Mouse (Mus musculus): ENCODE measurements around the gene Olfr368. TPM values are rescaled to one million over a fixed set of nuclear protein-coding genes. Genes with fewer than 3 reads are reported as not detected.
A peak's percentile ranks its signal among the peaks of the same experiment; 100 is the strongest.

The Olfr368 gene
- total and polyA plus RNA-seq, 2 experiments from 2014 or later = not detected

GRCm38 (mm10) chr2:37359908-37360307 lies 33.6 kb downstream of the Olfr368 start:
- Histone ChIP-seq H3K4me1 (ENCODE audit: insufficient read depth) (peaks cover 5% of the 10 kb centered on the region), H3K9ac (no peak overlapping the region), H3K4me2 (ENCODE audit: low read depth) (no peak overlapping the region), H3K4me3 (ENCODE audit: low read depth, low read length) (no peak overlapping the region), H3K27me3 (ENCODE audit: insufficient read depth, low read length) (no peaks in the 10 kb centered on the region), H3K27ac (ENCODE audit: low read depth, low read length) (no peak overlapping the region), H3K36me3 (ENCODE audit: insufficient read depth) (peaks cover 21% of the 10 kb centered on the region), H3K9me3 (ENCODE audit: low read length) (no peaks in the 10 kb centered on the region)
- TF ChIP-seq CTCF (IDR thresholded peaks at IDR 0.05; ENCODE audit: low read depth) = no peak
- ATAC-seq = no peak
- WGBS = 90% methylated on average over 2 of the region's 2 CpGs
- no peak for DNase-seq

GRCm38 (mm10) chr2:37370651-37371050 lies 44.3 kb downstream of the Olfr368 start:
- H3K9ac ChIP-seq = no peak overlapping the region
- no peak for TF ChIP-seq CTCF (IDR thresholded peaks at IDR 0.05; ENCODE audit: low read depth)
- H3K4me2 ChIP-seq (ENCODE audit: low read depth) = no peak overlapping the region
- ATAC-seq (no peak), DNase-seq (no peak)
- no peaks in the 10 kb centered on the region for H3K27me3 ChIP-seq (ENCODE audit: insufficient read depth, low read length)
- no peaks in the 10 kb centered on the region for H3K4me1 ChIP-seq (ENCODE audit: insufficient read depth)
- H3K9me3 ChIP-seq (ENCODE audit: low read length) = no peaks in the 10 kb centered on the region
- H3K36me3 ChIP-seq (ENCODE audit: insufficient read depth) = peaks cover 5% of the 10 kb centered on the region
- no peak overlapping the region for H3K27ac ChIP-seq (ENCODE audit: low read depth, low read length)
- no peak overlapping the region for H3K4me3 ChIP-seq (ENCODE audit: low read depth, low read length)
- WGBS = 93% methylated on average over 2 of the region's 2 CpGs

GRCm38 (mm10) chr2:37376018-37376417 lies 49.7 kb downstream of the Olfr368 start:
- Histone ChIP-seq H3K9me3 (ENCODE audit: low read length) (no peaks in the 10 kb centered on the region), H3K9ac (no peak overlapping the region), H3K4me3 (ENCODE audit: low read depth, low read length) (no peak overlapping the region), H3K4me1 (ENCODE audit: insufficient read depth) (no peaks in the 10 kb centered on the region), H3K36me3 (ENCODE audit: insufficient read depth) (peaks cover 24% of the 10 kb centered on the region), H3K27ac (ENCODE audit: low read depth, low read length) (no peak overlapping the region), H3K4me2 (ENCODE audit: low read depth) (no peak overlapping the region), H3K27me3 (ENCODE audit: insufficient read depth, low read length) (no peaks in the 10 kb centered on the region)
- whole genome bisulfite sequencing = 96% methylated on average over 1 of the region's 1 CpGs
- DNase-seq = no peak
- ATAC-seq = no peak
- no peak for TF ChIP-seq CTCF (IDR thresholded peaks at IDR 0.05; ENCODE audit: low read depth)

- no peak overlapping the region for H3K4me3 ChIP-seq (ENCODE audit: low read depth, low read length)
- ATAC-seq (peak; percentile 75; the same call in 1 of the 2 replicates), DNase-seq (peak; percentile 72)
- 59% methylated on average over 2 of the region's 2 CpGs for WGBS
- H3K9ac ChIP-seq = no peak overlapping the region
- H3K4me1 ChIP-seq (ENCODE audit: insufficient read depth) = no peaks in the 10 kb centered on the region
- H3K27me3 ChIP-seq (ENCODE audit: insufficient read depth, low read length) = no peaks in the 10 kb centered on the region
- H3K4me2 ChIP-seq (ENCODE audit: low read depth) = no peak overlapping the region
- H3K9me3 ChIP-seq (ENCODE audit: low read length) = no peaks in the 10 kb centered on the region
- peaks cover 39% of the 10 kb centered on the region for H3K36me3 ChIP-seq (ENCODE audit: insufficient read depth)
- H3K27ac ChIP-seq (ENCODE audit: low read depth, low read length) = no peak overlapping the region
- TF ChIP-seq CTCF (IDR thresholded peaks at IDR 0.05; ENCODE audit: low read depth) = peak; percentile 74
Measured at GRCm38 (mm10) chr2:37380189-37380588, 53.9 kb downstream of the Olfr368 start.

Other genes with a start within 250 kb of the Olfr368 start
- gene Olfr361, start 237.2 kb upstream of the Olfr368 start, total RNA-seq (2014; rRNA removed) = not detected in 2 replicates
- gene Olfr361, start 237.2 kb upstream of the Olfr368 start, polyA plus RNA-seq (2015; fragmentation: Nextera tagmentation; extraction: Ambion mirVana) = not detected in 2 replicates
- not detected in 2 replicates for gene Olfr362, start 208.6 kb upstream of the Olfr368 start, total RNA-seq (2014; rRNA removed)
- not detected in 2 replicates for gene Olfr362, start 208.6 kb upstream of the Olfr368 start, polyA plus RNA-seq (2015; fragmentation: Nextera tagmentation; extraction: Ambion mirVana)
- gene Olfr364-ps1, start 187.2 kb upstream of the Olfr368 start, total RNA-seq (2014; rRNA removed) = not detected in 2 replicates
- not detected in 2 replicates for gene Olfr364-ps1, start 187.2 kb upstream of the Olfr368 start, polyA plus RNA-seq (2015; fragmentation: Nextera tagmentation; extraction: Ambion mirVana)
- gene Olfr365, start 138.3 kb upstream of the Olfr368 start, total RNA-seq (2014; rRNA removed) = not detected in 2 replicates
- not detected in 2 replicates for gene Olfr365, start 138.3 kb upstream of the Olfr368 start, polyA plus RNA-seq (2015; fragmentation: Nextera tagmentation; extraction: Ambion mirVana)
- not detected in 2 replicates for gene Olfr366, start 114.9 kb upstream of the Olfr368 start, total RNA-seq (2014; rRNA removed)
- not detected in 2 replicates for gene Olfr366, start 114.9 kb upstream of the Olfr368 start, polyA plus RNA-seq (2015; fragmentation: Nextera tagmentation; extraction: Ambion mirVana)
- 49.5 and 54.1 TPM in 2 replicates for gene Pdcl, start 32.8 kb downstream of the Olfr368 start, total RNA-seq (2014; rRNA removed)
- 44.6 and 46.4 TPM in 2 replicates for gene Pdcl, start 32.8 kb downstream of the Olfr368 start, polyA plus RNA-seq (2015; fragmentation: Nextera tagmentation; extraction: Ambion mirVana)
- 56.9 and 72.4 TPM in 2 replicates for gene Rc3h2, start 96.4 kb downstream of the Olfr368 start, total RNA-seq (2014; rRNA removed)
- gene Rc3h2, start 96.4 kb downstream of the Olfr368 start, polyA plus RNA-seq (2015; fragmentation: Nextera tagmentation; extraction: Ambion mirVana) = 6.7 and 10.6 TPM in 2 replicates
- gene Zbtb26, start 116.6 kb downstream of the Olfr368 start, total RNA-seq (2014; rRNA removed) = 11.8 and 15.7 TPM in 2 replicates
- 1.3 and 2.1 TPM in 2 replicates for gene Zbtb26, start 116.6 kb downstream of the Olfr368 start, polyA plus RNA-seq (2015; fragmentation: Nextera tagmentation; extraction: Ambion mirVana)
- gene Zbtb6, start 116.7 kb downstream of the Olfr368 start, total RNA-seq (2014; rRNA removed) = 43.2 and 54.2 TPM in 2 replicates
- gene Zbtb6, start 116.7 kb downstream of the Olfr368 start, polyA plus RNA-seq (2015; fragmentation: Nextera tagmentation; extraction: Ambion mirVana) = 9.7 and 10.6 TPM in 2 replicates
- gene Rabgap1, start 116.8 kb downstream of the Olfr368 start, total RNA-seq (2014; rRNA removed) = 92.9 and 99.8 TPM in 2 replicates
- gene Rabgap1, start 116.8 kb downstream of the Olfr368 start, polyA plus RNA-seq (2015; fragmentation: Nextera tagmentation; extraction: Ambion mirVana) = 35.6 and 46.6 TPM in 2 replicates
- 35.8 and 38.1 TPM in 2 replicates for gene Gpr21, start 189.8 kb downstream of the Olfr368 start, total RNA-seq (2014; rRNA removed)
- gene Gpr21, start 189.8 kb downstream of the Olfr368 start, polyA plus RNA-seq (2015; fragmentation: Nextera tagmentation; extraction: Ambion mirVana) = 13.8 and 14.5 TPM in 2 replicates

Measured in forebrain, postnatal 0 days (tissue).